Mouse (Mus musculus): ENCODE results near the gene 4930556J24Rik. TPM values are rescaled to one million over a fixed set of nuclear protein-coding genes. Genes with fewer than 3 reads are reported as not detected.
"Not testable (repeated sequence)": the region's sequence is repeated elsewhere in the genome, so short reads cannot be mapped to it uniquely, and the experiment has no call there.

The 4930556J24Rik gene
- total RNA-seq (2021) = under 1 TPM; 0.28 TPM

DNA sequence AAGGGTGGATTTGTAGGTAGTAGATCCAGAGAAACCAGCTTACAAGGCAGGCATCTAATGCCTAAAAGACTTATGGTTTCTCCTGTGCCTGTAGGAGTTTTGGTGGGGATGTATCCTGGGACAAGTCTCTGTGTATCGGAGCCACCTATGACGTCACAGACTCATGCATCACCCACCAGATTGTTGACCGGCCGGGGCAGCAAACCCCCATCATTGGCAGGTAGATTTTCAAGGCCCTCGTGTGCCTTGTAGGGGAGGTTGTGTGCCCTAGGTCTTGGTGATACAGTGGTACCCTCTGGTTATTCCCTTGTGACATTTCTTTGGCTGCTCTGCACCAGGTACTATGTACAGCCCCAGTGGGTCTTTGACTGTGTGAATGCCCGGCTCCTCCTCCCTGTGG is at the start of gene 4930556J24Rik:
TSS of gene 4930556J24Rik (minus strand) at position 101 of the 400 bp plus-strand sequence.
- no peak for DNase-seq (ENCODE audit: extremely low spot score in 1 of 2, low spot score in 2 of 2)
- intact Hi-C loops (cut with DNase I) = no loop called here

DNA sequence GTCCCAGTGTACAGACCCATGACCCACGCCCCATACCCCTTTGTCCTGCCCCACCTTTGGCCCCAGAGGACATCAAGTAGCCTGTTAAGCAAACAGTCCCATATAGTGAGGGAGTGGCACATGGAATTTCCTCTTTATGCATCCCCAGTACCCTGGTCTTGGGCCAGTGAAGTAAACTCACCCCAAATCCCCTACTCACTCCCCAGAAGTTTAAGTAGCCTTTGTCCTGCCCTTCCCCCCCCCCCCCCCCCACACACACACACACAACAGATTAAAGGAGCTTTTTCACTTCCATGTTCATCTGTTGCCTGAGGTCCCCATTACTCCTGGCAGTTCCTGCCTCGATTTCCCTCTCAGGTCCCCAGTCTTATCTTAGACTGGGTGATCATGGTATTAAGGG is 46.7 kb upstream of the 4930556J24Rik start:
- intact Hi-C loops (cut with DNase I) = no loop called here
- DNase-seq (ENCODE audit: extremely low spot score in 1 of 2, low spot score in 2 of 2) = no peak

DNA sequence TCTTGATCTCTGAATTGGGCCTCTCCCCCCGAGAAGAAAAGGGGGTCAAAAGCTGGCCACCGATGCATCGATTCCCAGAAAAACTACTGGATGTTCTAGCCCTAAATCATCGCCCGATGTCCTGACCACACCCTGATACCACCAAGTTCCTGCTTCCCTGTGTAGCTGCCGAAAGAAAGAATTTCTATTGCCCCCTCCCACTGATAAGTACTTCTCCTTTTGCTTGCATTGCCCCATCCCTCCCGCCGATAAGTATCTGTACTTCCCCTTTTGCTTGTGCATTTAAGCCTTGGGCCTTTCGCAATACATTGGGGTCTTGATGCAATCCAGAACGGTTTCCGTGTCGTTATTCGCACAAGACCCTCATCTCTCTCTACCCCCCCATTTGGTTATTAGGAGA is 45.5 kb upstream of the 4930556J24Rik start:
- intact Hi-C loops (cut with DNase I); DNase-seq (ENCODE audit: extremely low spot score in 1 of 2, low spot score in 2 of 2): not testable (repeated sequence)

DNA sequence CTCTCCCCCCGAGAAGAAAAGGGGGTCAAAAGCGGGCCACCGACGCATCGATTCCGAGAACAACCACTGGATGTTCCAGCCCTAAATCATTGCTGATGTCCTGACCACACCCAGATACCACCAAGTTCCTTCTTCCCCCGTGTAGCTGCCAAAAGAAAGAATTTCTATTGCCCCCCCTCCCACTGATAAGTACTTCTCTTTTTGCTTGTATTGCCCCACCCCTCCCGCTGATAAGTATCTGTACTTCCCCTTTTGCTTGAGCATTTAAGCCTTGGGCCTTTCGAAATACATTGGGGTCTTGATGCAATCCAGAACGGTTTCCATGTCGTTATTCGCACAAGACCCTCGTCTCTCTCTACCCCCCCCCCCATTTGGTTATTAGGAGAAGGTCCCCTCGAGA is 39.2 kb upstream of the 4930556J24Rik start:
- DNase-seq (ENCODE audit: extremely low spot score in 1 of 2, low spot score in 2 of 2); intact Hi-C loops (cut with DNase I): not testable (repeated sequence)

DNA sequence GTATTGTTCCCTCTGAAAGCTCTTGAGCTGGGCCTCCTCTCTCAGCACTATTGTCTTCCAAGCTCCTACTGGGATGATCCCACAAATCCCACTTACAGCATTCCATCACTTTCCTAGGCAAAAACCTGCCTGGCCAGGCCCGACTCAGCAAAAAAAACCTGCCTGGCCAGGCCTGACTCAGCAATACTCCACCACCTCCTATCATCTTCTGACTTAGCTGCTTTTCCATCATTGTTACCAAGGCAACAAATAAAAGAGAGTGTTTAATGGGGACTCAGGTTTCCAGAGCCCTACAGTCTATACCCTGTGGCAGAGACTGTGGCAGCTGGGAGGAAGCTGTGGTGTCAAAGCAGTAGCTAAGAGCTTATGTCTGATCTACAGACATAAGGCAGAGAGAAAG is 36.0 kb upstream of the 4930556J24Rik start:
- DNase-seq (ENCODE audit: extremely low spot score in 1 of 2, low spot score in 2 of 2) = no peak
- intact Hi-C loops (cut with DNase I) = no loop called here

DNA sequence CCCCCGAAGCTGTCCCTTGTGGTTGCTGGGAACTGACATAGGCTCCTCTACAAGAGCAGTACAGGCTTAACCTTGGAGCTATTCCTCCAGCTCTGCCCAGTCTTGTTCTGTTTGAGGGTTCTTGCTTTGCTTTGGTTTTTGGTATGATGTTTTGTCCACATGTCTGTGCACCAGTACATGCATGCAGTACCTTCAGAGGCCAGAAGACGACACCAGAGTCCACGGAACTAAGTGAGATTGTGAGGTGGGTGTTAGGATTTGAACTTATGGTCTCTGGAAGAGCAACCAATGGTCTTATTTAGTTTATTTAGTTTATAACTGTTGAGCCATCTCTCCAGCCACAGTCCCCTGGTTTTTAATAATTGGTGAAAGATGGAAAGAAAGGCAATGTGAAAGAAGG is 29.9 kb upstream of the 4930556J24Rik start:
- intact Hi-C loops (cut with DNase I) = no loop called here
- DNase-seq (ENCODE audit: extremely low spot score in 1 of 2, low spot score in 2 of 2) = no peak

DNA sequence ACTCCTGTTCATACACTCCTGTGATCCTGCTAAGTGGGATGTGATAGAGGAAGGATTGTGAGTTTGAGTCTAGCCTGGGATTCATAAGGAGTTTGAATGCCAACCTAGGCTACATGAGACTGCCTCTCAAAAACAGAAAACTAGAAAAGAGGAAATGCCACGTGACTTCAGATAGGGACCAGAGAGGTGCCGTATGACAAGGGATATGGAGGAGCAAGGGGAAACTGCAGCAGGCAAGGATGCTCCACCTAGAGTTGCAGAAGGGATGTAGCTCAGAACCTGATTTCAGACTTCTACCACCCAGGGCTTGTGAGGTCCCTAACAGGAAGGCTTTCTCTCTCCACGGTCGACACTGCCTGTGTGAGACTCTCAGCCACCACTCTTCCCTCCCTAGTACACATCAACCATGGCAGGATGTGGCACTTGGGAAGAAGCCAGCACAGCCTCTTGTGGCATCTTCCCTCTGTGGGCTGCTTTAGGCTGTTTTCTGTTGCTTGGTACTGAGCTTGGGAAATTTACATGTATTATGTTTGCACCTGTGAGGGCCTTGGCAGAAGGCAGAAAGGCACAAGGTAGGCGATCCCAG is 28.7 kb upstream of the 4930556J24Rik start:
- DNase-seq (ENCODE audit: extremely low spot score in 1 of 2, low spot score in 2 of 2) = no peak
- intact Hi-C loops (cut with DNase I) = no loop called here

DNA sequence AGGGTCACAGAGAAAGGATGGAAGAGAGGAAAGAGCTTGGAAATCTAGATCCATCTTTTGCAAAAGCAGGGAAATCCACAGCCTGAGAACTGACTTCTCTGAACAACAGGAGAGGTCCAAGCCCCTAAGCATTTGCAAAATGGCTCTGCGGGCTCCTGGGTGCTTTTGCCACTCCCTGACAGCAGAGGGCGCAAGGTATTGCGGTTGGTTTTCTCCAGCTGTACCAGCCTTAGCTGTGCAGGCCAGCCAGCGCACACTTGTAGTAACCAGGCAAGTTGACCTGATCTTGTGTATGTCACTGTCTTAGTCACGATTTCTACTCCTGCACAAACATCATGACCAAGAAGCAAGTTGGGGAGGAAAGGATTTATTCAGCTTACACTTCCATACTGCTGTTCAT is 25.0 kb upstream of the 4930556J24Rik start:
- intact Hi-C loops (cut with DNase I) = loop anchor here (2.0 kb wide), 1 partner anchor 81 kb away; no protein-coding TSS in a partner anchor
- peak; percentile 61 to 74 for DNase-seq (ENCODE audit: extremely low spot score in 1 of 2, low spot score in 2 of 2)

DNA sequence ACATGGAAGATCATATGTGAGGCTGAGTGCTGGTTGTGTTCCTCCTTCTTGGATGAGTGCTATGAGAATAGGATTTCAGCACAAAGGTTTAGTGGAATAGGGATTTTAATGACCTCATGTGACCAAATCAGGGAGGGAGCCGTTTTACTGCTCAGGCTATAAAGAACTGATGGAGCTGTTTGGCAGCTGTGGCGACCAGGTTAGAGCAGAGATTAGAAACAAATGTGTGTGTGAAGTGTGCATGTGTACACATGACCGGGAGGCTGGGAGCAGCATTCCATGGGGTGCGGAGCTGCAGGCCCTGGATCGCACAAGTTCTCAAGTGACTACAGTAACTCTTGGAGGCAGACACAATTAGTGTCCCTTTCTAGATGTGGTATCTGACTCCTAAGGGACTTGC is 23.0 kb upstream of the 4930556J24Rik start:
- no peak for DNase-seq (ENCODE audit: extremely low spot score in 1 of 2, low spot score in 2 of 2)
- intact Hi-C loops (cut with DNase I) = no loop called here

DNA sequence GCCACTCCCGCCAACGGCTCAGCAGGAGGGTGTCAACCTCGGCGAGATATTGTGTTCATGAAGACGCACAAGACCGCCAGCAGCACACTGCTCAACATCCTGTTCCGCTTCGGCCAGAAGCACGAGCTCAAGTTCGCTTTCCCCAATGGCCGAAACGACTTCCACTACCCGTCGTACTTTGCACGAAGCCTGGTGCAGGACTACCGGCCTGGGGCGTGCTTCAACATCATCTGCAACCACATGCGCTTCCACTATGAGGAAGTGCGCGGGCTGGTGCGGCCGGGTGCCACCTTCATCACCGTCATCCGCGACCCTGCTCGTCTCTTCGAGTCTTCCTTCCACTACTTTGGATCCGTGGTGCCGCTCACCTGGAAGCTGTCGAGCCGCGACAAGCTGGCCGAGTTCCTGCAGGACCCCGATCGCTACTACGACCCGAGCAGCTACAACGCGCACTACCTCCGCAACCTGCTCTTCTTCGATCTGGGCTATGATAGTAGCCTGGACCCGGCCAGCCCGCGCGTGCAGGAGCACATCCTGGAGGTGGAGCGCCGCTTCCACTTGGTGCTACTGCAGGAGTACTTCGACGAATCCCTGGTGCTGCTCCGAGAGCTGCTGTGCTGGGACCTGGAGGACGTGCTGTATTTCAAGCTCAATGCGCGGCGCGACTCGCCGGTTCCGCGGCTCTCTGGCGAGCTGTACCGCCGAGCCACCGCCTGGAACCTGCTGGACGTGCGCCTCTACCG is 21.6 kb upstream of the 4930556J24Rik start:
- DNase-seq (ENCODE audit: extremely low spot score in 1 of 2, low spot score in 2 of 2) = no peak
- intact Hi-C loops (cut with DNase I) = no loop called here

DNA sequence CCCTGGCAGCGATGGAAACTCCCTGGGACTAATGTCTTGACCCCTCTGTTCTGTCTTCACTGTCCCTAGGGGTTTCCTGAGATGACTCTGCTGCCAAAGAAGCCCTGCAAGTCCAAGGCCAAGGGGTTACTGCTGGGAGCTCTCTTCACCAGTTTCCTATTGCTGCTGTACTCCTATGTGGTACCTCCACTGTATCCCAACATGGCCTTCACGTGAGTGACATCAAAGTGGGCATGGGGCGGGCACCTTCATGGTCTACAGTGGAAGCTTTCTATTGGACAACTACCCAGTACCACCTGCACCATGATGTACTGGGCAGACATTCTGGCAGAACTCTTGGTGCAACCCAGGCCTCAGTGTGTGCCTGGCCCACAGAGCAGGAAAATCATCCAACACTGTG is 20.3 kb upstream of the 4930556J24Rik start:
- intact Hi-C loops (cut with DNase I) = no loop called here

DNA sequence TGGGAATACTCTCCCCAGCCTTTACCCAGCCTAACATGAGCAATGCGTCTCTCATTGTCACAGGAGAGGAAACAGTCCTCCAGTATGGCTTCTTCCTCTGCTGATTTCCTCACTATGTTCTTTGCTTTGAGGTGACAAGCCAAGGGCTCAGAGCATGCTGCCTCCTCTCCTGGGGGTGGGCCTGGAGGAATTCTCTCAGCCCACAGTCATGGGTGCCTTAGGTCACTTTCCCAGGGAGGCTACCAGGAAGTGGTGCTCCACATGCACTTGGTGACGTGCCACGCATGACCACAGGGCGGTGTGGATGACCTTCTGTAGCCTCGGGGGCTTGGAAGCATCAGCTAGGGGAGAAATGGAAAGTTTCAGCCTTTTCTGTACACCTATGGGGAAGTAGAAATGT is 18.9 kb upstream of the 4930556J24Rik start:
- no peak for DNase-seq (ENCODE audit: extremely low spot score in 1 of 2, low spot score in 2 of 2)
- intact Hi-C loops (cut with DNase I) = no loop called here

More for the DNA sequence above, 20.3 kb upstream of the 4930556J24Rik start:
- DNase-seq (ENCODE audit: extremely low spot score in 1 of 2, low spot score in 2 of 2) = no peak

DNA sequence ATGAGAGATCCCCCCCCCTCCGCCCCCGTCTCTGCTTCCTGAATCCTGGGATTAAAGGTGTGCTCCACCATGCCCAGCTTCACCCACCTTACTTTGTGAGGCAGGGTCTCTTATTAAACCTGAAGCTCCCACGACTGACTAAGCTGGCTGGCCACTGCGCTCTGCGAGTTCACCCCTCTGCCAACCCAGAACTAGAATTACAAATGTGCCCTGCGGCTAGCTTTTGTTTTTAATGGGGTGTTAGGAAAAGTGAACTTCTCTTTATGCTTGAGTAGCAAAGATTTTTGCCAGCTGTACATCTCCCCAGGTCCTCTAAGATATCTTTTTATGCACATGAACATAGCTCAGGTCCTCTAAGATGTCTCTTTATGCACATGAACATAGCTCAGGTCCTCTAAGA is 17.3 kb upstream of the 4930556J24Rik start:
- DNase-seq (ENCODE audit: extremely low spot score in 1 of 2, low spot score in 2 of 2) = no peak
- intact Hi-C loops (cut with DNase I) = no loop called here

DNA sequence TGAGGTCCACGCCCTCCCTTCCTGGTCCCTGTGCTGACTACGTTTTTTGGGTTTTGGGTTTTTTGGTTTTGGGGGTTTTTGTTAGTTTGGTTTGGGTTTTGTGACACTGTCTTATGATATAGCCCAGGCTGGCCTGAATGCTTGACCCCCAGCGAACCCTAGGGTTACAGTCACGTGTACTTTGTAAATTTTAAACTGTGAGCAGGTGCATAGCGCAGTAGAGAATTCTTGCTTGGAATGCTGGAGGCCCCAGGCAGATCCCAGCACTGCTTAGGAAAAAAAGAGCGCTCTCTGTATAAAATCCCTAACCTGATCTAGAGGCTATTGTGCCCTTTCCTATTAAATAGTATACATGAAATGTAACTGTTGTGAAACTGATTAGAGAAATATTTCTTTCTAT is 16.6 kb upstream of the 4930556J24Rik start:
- no peak for DNase-seq (ENCODE audit: extremely low spot score in 1 of 2, low spot score in 2 of 2)
- intact Hi-C loops (cut with DNase I) = no loop called here

DNA sequence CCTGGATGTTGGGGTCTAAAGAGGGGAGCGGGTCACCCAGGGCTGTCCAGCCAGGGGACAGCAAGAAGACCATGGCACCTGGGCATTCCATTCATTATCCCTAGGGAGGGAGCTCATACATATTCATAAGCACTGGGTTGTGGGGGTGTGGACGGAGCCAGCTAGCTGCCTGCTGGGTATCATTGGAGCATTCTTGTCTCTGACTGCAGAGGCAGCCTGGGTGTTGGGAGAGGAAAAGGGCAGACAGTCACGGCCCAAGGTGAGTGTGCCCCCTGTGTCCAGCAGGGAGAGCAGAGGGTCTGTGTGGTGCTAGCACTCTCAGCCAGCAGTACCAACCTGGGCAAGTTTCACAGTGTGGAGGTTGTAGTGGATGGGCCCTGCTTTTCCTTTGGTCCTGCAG is 13.2 kb upstream of the 4930556J24Rik start:
- no peak for DNase-seq (ENCODE audit: extremely low spot score in 1 of 2, low spot score in 2 of 2)
- intact Hi-C loops (cut with DNase I) = no loop called here

DNA sequence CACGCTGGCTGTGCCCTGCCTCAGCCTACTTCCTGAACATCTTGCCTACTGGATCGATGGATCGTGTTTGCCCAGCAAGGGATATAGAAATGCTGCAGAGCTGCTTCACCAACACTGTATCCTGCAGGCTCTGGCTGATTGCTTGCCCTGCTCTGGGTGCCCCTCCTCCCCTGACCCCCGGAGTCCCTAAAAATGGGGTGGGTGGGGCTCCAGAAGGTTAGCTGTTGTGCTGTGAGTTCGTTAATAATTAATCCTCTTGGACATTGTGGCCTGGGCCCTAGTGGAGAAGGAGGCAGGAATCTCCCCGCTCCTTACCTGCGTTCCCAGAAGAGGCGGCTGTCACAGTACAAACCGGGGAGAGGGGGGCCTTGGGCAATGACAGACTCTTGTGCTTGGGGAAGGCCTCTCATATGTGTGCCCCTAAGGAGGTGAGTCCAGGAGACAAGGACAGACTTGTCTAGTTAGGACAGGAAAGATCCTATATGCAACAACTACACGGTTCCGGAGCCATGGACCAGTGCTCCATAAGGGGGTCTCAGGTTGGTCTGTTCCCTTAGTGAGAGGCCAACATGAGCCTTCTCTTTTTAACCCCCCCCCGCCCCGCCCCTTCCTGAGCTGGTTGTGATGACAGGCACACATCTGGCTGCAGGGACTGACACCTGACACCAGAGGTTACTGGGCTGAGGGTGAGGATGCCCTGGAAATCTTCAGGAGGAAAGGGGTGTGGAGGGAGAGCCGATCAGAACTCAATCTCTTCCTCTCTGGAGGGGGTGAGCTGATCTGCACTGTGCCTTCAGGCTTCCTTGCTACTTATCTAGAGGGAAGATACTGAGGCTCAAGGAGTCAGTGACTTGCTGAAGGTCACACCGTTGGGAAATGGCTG is 7.5 kb upstream of the 4930556J24Rik start:
- intact Hi-C loops (cut with DNase I) = no loop called here
- no peak for DNase-seq (ENCODE audit: extremely low spot score in 1 of 2, low spot score in 2 of 2)

DNA sequence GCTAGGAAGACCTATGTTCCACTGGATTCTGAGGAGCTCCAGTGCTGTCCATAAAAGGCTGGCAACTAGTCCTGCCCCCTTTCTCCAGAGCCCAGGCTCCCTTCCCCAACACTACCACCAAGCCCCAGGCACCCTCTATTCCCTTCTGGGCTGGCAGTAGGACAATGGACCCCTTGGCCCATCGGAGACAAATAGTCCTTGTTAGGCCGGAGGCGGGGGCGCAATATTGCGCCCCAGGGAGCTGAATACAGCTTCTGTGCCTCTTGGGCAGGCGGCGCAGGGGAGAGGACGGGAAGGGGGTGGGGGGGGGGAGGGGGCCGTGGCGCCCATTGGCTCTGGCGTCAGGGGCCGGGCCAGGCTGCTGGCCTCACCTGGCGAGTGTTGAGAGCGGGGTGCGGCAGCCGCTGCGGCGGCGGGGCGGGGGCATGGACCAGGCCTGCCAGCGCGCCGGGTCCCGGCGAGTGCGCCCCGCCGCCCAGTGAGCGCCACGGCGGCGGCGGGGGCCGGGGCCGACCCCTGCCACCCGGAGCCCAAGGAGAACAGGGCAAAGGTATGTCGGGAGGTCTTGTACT is 6.8 kb upstream of the 4930556J24Rik start, which contains the start of gene Gal3st1:
TSS of gene Gal3st1 (plus strand) at position 346 of the 572 bp plus-strand sequence.
- DNase-seq (ENCODE audit: extremely low spot score in 1 of 2, low spot score in 2 of 2) = peak in 1 of 2 experiments; percentile 51
- intact Hi-C loops (cut with DNase I) = no loop called here

DNA sequence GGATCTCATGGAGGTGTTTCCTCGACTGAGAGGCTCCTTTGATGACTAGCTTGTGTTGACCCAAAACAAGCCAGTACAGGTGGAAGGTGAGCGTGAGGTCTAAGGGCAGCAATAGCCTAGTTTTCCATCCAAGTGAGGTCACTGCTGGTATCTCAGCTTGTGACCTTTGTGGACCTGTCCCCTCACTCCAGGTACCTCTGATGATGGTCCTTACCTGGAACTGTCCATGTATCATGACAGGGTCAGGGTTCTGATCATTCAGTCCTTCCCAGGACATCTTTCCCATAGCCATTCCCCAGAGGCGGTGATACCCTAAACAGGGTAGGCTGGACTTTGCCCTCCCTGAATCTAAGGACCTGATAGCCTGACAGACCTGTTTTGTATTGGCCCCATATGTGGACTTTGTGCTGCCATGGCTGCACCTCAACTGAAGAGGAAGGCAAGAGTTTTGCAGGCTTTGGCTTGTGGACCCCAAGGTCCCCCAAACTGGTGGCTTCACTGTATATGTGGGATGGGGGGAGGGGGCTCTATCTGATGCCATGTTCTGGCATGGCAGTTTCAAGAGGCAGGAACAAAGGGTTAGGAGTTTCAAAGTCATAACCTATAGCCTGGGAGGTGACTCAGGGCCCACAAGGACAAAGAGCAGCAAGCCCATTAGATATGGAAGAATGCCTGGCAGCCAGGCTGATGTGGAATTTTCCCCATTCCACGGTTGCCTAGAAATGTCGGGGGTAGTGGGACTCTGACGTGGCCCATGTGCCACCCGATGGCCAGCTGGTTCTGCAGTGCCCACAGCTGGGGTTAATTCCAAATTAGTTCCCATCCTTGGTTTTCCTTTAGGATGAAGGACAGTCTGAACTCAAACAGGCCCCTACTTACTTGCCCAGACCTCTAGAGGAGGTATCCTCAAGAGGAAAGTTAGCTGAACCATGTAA is 6.0 kb upstream of the 4930556J24Rik start:
- intact Hi-C loops (cut with DNase I) = no loop called here
- DNase-seq (ENCODE audit: extremely low spot score in 1 of 2, low spot score in 2 of 2) = no peak
